Mouse (Mus musculus): Measurements from ENCODE around the gene Gtf3c6.
"Not testable (repeated sequence)": the region's sequence is repeated elsewhere in the genome, so short reads cannot be mapped to it uniquely, and the experiment has no call there.

Gene Gtf3c6

GRCm38 (mm10) chr10:40257414-40258255 lies at the start of gene Gtf3c6:
Gene Gtf3c6, minus strand, starts transcription at chr10:40258108.
- no peak for DNase-seq (ENCODE audit: extremely low read depth, low read depth, low spot score)

GRCm38 (mm10) chr10:40305989-40306388 lies 48.1 kb upstream of the Gtf3c6 start:
- no peak for DNase-seq (ENCODE audit: extremely low read depth, low read depth, low spot score)

GRCm38 (mm10) chr10:40302140-40302985 lies 44.5 kb upstream of the Gtf3c6 start, which contains the start of gene Amd1:
Gene Amd1, minus strand, starts transcription at chr10:40302186.
- peak; percentile 72 for DNase-seq (ENCODE audit: extremely low read depth, low read depth, low spot score)

- not testable (repeated sequence) for DNase-seq (ENCODE audit: extremely low read depth, low read depth, low spot score)
These were observed 43.5 kb upstream of the Gtf3c6 start for GRCm38 (mm10) chr10:40301181-40302075.

DNA sequence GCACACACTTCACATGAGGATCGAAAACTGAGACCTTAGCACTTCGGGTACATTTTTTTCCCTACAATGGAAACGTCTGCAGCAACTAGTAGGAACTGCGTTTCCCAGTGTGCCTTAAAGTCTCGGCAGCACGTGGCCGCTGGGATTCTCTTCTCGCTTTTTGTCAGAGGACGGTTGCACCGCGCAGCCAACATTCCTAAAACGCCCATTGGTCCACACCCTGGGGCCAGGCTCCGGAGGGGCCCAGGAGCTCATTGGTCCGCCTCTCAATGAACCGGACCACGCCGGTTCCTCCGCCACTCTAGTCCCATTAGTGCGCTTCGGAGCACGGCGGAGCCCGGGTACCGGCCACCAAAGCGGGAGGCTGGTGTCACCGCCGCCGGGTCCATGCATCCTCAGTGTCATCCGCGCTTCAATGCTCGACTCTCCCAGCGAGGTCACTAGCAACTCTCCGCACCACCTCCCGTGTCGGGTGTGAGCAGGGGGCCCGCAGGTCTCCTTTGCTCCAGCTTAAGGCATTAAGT lies 42.8 kb upstream of the Gtf3c6 start:
- no peak for DNase-seq (ENCODE audit: extremely low read depth, low read depth, low spot score)

- no peak for DNase-seq (ENCODE audit: extremely low read depth, low read depth, low spot score)
These were observed 34.7 kb upstream of the Gtf3c6 start for GRCm38 (mm10) chr10:40292640-40293039.

- no peak for DNase-seq (ENCODE audit: extremely low read depth, low read depth, low spot score)
These were observed 28.9 kb upstream of the Gtf3c6 start for GRCm38 (mm10) chr10:40286767-40287166.

- no peak for DNase-seq (ENCODE audit: extremely low read depth, low read depth, low spot score)
These were observed 27.7 kb upstream of the Gtf3c6 start for GRCm38 (mm10) chr10:40285571-40285970.

- DNase-seq (ENCODE audit: extremely low read depth, low read depth, low spot score) = no peak
These were observed 27.1 kb upstream of the Gtf3c6 start for GRCm38 (mm10) chr10:40284997-40285396.

GRCm38 (mm10) chr10:40284179-40284831 lies 26.4 kb upstream of the Gtf3c6 start:
- no peak for DNase-seq (ENCODE audit: extremely low read depth, low read depth, low spot score)

DNA sequence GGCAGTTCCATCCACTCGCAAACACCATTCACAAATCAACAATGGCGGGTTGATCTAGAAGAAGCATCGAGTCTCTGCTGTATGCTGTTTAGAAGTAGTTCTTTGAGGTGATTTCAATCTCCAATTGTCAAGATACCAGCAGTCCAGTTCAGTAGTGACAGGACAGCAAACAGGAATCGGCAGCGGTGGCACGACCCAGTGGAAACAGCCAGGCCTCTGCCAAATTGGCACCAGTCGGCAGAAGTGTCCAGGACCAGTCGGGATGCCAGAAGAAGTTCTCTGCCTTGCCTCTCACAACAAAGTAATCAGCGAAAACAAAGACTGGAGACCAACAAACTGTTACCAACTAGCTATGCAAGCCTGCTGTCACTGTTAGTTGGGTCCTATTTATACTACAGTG lies 25.7 kb upstream of the Gtf3c6 start:
- no peak for DNase-seq (ENCODE audit: extremely low read depth, low read depth, low spot score)

DNA sequence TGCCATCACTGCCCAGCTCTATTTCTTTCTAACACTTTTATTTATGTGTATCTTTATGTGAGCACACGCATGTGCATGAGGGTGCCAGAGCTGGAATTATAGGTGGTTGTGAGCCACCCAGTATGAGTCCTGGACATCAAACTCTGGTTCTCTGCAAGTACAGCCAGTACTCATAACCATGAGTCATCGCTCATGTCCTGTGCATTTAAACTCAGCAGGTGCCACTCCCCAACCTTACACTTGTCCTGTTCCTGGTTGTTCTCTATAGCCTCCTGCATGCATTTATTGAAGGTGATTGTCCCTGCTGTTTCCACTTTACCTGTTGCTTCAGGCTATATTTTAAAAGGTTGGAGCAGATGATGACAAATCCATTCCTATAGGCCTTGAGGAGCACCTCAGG lies 23.7 kb upstream of the Gtf3c6 start:
- DNase-seq (ENCODE audit: extremely low read depth, low read depth, low spot score) = no peak

- DNase-seq (ENCODE audit: extremely low read depth, low read depth, low spot score) = no peak
These were observed 20.4 kb upstream of the Gtf3c6 start for GRCm38 (mm10) chr10:40278317-40278716.

GRCm38 (mm10) chr10:40275991-40276390 lies 18.1 kb upstream of the Gtf3c6 start:
- no peak for DNase-seq (ENCODE audit: extremely low read depth, low read depth, low spot score)

GRCm38 (mm10) chr10:40273938-40274337 lies 16.0 kb upstream of the Gtf3c6 start:
- no peak for DNase-seq (ENCODE audit: extremely low read depth, low read depth, low spot score)

DNA sequence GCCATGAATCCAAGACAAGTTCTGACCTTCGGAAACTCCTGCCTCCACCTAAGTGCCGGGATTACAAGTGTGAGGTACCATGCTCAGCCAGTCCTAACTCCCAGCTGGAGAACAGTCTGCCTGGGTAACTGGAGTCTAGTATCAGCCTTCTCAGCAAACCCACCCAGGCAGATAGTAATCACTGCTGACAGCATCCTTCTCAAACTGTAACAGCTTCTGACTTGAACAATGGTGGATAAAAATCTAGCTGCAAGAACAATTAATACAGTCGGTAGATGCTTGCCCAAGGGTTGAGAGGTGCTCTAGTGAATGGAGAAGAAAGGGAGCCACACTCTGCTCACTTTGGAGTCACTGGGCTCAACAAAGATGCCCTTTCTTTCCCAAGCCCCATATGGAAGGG lies 13.3 kb upstream of the Gtf3c6 start:
- DNase-seq (ENCODE audit: extremely low read depth, low read depth, low spot score) = no peak

DNA sequence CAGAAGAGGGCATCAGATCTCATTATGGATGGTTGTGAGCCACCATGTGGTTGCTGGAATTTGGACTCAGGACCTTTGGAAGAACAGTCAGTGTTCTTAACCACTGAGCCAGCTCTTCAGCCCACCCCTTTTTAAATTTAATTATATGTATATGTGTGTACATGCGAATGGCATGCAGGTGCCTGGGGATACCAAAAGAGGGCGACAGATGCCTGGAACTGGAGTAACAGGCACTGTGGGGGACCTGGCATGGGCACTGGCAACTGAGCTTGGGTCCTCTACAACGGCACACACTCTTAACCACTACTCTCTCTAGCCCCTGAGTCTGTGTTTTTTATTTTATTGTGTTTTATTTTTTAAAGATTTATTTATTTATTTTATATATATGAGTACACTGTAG lies 7.0 kb upstream of the Gtf3c6 start:
- no peak for DNase-seq (ENCODE audit: extremely low read depth, low read depth, low spot score)

GRCm38 (mm10) chr10:40263691-40264090 lies 5.8 kb upstream of the Gtf3c6 start:
- no peak for DNase-seq (ENCODE audit: extremely low read depth, low read depth, low spot score)

DNA sequence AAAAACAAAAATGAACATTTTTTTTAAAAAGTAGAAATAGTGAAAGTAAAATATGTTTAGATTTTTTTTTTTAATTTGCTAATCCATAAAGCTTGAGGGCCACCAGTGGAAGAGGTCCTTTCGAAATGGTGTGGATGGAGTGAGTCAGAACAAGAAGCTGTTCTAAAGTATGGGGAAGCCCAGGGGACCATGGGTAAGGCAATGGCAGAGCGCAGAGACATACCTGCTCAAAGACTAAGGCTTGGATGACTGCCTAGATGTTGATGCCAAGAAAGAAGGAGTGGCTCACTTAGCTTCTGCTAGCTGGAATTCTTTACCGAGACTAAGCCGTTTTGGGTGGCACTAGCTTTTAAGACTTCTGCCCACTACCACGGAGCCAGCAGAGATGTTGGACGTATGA lies 4.3 kb upstream of the Gtf3c6 start:
- DNase-seq (ENCODE audit: extremely low read depth, low read depth, low spot score) = no peak

GRCm38 (mm10) chr10:40260305-40260704 lies 2.4 kb upstream of the Gtf3c6 start:
- DNase-seq (ENCODE audit: extremely low read depth, low read depth, low spot score) = no peak
